Mouse (Mus musculus): ENCODE measurements around the gene Trpm3.

The Trpm3 gene

DNA sequence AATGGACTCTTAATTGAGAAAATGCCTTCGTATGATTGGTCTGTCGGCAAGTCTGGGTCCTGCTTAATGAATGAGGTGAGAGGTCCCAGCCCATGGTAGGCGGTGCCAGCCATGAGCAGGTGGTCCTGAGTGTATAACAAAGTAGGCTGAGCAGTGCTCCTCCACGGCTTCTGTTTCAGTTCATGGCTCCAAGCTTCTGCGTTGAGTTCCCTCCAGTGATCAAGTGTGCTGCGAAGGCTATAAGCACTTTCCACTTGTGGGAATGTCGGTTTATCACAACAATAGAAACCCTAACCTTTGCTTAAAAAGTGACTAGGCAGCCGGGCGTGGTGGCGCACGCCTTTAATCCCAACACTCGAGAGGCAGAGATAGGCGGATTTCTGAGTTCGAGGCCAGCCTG, 898.7 kb downstream of the Trpm3 start:
- DNase-seq (ENCODE audit: low spot score): no peak

DNA sequence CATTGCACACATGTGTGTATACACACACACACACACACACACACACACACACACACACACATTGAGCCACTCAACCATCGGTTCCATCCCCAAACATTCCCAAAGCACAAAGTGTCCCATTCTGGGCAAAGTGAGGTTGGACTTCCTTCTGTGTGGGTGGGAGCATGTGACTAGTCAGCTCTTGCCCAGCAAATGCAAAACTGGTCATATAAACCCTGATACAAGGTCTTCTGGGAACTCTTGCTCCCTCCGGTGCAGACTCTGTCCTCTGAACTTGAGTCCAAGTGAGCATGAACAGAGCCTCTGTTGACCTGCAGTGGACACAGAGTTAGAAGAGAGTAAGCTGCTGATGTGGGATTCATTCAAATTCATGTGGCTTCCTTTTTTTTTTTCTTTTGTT, 899.5 kb downstream of the Trpm3 start:
- no peak for DNase-seq (ENCODE audit: low spot score)

DNA sequence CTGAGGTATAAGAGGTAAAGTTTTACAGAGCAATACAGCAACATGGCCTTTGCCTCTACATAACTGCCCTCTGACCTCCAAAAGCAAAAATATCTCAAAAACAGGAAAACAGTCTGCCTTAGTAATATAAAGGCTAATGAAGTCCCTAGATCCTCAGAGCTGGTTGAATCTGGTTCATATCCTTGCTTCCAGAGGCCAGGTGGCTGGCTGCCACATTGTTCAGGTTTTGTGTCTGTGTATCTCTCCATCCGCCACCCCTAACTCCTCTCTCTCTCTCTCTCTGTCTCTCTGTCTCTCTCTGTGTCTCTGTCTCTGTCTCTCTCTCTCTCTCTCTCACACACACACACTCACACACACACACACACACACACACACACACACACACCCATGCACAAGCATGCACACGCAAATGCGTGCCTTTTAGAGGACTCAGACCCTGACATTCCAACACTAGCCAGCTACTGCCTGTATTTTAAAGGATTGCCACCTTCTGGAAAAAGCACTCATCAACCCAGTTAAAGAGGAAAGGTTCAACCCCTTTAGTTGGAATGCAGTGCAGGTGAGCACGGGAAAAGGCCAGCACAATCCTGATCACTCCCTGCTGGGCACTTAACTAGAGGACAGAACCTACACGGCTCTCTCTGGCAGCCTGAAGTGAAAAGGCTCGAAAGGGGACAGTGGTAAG, 902.8 kb downstream of the Trpm3 start:
- no peak for DNase-seq (ENCODE audit: low spot score)

DNA sequence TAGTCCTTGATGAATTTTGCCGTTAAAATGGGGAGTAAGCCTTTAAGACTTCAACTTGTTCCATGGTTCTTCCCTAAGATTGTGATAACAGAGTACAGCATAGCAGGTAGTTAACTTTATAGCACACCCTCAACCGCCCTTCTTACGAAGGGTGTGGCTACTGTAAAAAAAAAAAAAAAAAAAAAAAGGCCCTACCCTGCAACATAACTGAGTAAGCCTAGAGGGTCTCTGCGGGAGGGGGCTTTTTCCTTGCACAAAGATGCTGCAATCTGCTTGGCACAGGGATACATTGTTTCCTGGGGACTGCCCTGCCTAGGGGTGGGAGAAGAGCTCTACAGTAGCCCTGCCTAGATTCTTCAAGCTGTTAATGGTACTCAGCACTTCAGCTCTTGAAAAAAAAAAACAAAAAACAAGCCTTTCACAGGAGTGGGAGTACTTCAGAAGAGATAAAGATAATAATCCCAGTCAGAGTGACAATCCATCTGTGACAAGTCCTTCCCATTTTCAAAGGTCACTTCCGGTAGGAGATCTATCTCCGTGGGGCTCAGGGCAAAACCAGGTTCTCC, 903.4 kb downstream of the Trpm3 start:
- DNase-seq (ENCODE audit: low spot score): no peak

DNA sequence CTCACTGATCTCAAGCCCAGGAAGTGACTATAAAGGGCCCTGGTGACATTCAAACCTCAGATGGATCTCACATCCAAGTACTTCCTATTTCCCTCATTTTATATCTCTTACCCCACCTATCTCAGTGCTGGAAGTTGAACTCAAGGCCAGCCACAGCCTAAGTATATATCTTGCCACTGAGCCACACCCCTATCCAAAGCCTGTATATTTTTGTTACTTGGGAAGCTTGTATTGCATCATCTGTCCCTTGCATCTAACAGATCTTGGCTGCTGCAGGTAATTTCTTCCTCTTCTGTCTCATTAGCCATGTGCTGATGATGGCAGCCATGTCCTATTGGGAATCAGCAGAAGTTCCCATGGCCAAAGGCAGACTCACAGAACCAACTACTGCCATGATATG, 904.9 kb downstream of the Trpm3 start:
- DNase-seq (ENCODE audit: low spot score): no peak
